Mouse (Mus musculus): ENCODE results near the gene Ap1s1.
A peak's percentile ranks its signal among the peaks of the same experiment; 100 is the strongest.

The Ap1s1 gene

DNA sequence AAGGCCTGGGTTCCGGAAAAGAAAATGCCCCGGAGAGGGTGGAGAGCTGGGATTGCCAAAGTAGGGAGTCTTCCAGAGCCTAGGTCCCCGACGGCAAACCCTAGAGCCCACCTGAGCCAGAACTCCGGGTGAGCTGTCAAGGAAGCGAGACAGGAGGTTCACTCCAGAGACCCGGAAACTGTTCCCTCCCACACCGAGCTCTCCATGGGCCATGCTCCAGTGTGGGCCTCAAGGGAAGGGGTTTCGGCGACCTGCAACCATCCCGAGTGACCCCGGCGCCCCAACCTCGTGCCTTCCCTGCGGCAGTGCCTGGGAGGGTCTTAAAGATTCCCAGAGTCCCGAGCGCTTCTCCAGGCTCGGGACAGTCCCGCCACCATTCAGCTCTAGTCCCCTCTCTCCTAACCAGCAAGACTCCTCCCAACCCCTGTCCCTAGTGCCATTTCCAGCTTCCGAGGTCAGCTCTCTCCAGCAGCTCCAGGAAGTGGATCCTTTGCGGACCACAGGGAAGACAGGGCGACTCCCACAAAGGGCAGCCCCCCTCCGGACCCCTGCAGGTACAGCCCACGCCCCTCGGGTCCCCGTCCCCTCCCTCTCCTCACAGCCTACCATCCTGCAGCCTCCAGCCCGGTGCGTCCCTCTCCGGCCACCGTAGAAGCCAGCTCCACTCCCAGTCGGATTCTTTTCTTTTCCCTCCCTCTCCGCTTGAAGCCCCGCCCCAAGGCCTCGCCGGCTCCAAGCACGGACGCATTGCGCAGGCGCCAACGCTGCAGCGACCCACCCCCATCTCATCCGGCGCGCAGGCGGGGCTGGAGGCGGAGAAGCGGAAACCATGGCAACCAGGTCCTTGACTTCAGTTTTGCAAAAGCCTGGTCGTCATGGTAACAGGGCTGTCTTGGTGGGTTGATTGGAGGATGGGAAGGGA is at the start of gene Ap1s1:
TSS of gene Ap1s1 (minus strand) at position 734 of the 922 bp plus-strand sequence.
- peak; percentile 98 for DNase-seq (ENCODE audit: low read depth, low spot score)

DNA sequence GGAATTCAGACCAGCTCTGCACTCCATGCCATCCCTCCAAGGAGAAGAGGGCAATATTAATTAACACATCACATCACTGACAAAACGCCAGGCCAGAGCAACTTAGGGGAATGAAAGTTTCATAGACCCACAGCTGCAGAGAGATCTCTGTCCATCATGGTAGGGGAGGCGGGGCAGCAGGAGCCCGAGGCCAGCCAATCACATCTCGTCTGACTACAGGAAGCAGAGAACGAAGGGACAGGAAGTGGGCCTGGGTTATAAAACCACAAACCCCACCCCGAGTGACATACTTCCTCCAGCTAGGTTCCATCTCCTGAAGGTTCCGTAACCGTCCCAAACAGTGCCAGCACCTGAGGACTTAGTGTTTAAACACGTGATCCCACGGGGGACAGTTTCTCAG is 49.2 kb upstream of the Ap1s1 start:
- DNase-seq (ENCODE audit: low read depth, low spot score): no peak

DNA sequence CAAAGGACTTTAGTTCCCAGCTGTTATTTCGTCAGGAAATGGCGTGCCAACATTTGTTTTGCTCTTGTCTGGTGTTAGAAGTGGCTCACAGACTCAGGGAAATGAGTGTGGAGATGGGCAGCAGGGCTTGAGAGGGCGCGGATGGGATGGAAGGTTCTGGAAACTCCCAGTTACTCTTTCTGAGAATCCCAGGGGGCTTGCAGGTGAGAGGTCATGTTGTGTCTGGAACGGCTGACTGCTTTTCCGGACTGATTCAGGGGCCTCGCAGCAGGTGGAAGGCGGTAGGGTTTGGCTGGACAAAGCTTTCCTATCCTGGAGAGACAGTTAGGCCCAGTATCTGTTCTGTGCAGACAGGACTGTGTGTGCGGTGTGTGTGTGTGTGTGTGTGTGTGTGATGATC is 47.8 kb upstream of the Ap1s1 start:
- no peak for DNase-seq (ENCODE audit: low read depth, low spot score)

GRCm38 (mm10) chr5:137091560-137091959 is 45.6 kb upstream of the Ap1s1 start:
- no peak for DNase-seq (ENCODE audit: low read depth, low spot score)

GRCm38 (mm10) chr5:137090870-137091269 is 44.9 kb upstream of the Ap1s1 start:
- no peak for DNase-seq (ENCODE audit: low read depth, low spot score)

- DNase-seq (ENCODE audit: low read depth, low spot score): no peak
These were observed 41.5 kb upstream of the Ap1s1 start for GRCm38 (mm10) chr5:137087410-137087809.

- DNase-seq (ENCODE audit: low read depth, low spot score): no peak
These were observed 39.8 kb upstream of the Ap1s1 start for GRCm38 (mm10) chr5:137085731-137086130.

DNA sequence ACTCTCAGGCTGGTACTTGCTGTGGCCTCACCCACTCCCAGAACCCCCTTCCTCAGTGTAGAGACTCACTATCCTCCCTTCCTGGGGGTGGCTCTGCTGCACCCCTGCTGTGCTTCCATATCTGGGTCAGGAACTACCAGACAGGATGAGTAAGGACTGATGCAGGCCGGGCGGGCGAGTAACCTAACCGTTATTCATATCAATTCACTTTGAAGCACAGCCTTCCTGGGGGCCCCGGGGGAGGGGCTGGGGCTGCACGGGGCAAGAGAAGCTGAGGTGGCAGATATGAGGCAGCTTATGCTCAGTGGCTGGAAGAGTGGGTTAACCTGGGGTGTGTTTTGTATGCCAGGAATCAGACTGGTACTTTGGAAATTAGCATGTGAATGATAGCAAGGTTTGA is 39.1 kb upstream of the Ap1s1 start:
- DNase-seq (ENCODE audit: low read depth, low spot score): no peak

DNA sequence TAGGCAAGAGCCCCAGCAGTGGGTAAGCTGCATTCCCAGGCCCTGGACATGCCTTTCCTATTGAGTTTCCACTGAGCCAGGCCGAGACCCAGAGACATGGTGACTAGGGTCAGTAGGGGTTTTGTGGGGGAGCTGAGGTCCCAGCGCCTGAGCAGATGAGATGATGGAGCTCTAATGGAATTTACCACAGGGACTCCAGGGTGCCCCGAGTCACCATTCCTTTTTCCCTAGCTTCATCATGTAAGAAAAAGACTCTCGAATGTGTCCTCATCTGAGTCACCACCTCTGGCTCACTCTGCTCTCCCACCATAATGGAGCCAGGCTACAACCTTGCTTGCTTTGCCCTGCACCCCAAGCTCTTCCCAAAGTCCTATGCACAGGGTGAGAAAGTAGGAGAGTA is 37.1 kb upstream of the Ap1s1 start:
- peak; percentile 73 for DNase-seq (ENCODE audit: low read depth, low spot score)

DNA sequence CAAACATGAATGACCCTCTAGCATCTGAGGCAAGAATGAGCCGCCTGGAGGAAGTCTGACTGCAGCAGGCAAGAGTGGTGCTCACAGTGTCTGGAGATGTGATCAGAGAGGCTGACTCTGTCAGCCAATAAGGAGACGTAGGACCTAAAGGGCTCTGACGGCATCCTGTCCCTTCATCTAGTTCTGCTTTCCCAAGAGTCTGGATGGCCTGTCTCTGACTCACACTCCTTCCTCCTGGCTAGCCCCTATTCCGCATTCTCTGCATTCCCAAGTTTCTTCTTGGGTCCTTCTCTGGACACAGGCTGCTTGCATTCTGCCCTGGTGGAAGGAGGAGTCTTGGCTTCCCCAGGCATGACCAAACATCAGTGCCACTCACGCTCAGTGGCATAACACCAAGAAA is 33.9 kb upstream of the Ap1s1 start:
- peak; percentile 100 for DNase-seq (ENCODE audit: low read depth, low spot score)

GRCm38 (mm10) chr5:137078616-137079015 is 32.7 kb upstream of the Ap1s1 start:
- DNase-seq (ENCODE audit: low read depth, low spot score): peak; percentile 92

GRCm38 (mm10) chr5:137078041-137078440 is 32.1 kb upstream of the Ap1s1 start:
- peak; percentile 44 for DNase-seq (ENCODE audit: low read depth, low spot score)

- DNase-seq (ENCODE audit: low read depth, low spot score): peak; percentile 56
These were observed 31.3 kb upstream of the Ap1s1 start for GRCm38 (mm10) chr5:137077187-137077586.

- peak; percentile 78 for DNase-seq (ENCODE audit: low read depth, low spot score)
These were observed 30.4 kb upstream of the Ap1s1 start for GRCm38 (mm10) chr5:137076191-137076930.

DNA sequence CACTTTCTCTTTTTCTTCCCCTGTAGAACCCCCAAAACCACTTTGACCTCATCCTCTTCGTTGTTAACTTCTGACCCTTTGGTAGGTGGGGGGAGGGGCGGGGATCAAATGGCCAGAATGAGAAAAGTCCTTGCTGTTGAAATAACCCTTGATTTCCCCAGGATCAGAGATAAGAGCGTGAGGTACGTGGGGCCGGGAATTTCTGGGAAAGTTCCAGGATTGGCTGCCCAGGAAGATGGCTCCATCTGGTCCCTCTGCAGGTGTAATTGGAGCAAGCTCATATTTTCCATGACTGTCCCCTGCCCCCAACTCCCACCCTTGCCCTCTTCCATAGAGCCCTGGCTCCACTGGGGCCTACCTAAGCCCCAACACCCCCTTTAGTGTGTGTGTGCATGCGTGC is 29.8 kb upstream of the Ap1s1 start:
- no peak for DNase-seq (ENCODE audit: low read depth, low spot score)

DNA sequence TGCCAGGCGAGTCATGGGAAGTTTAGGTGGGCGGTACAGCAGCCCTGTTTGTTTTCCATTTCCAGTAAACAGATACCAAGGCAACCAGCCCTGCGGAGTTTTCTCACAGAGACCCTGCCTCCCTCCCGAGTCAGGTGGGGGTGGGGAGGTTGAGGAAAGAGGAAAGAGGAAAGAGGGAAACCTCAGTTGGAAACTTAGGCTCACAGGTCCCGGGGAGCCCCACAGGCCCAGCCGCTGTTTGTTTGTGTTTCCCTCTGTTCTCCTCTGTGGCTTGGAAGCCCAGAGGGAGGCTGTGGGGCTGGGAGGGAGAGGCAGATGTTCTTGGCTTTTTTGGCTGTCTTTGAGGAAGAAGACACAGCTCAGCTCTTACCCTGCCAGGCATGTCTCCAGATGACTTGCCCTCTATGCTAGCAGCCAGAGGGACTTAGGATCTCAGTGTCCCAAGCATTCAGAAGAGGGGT is 28.3 kb upstream of the Ap1s1 start:
- DNase-seq (ENCODE audit: low read depth, low spot score): peak; percentile 60

- DNase-seq (ENCODE audit: low read depth, low spot score): no peak
These were observed 27.2 kb upstream of the Ap1s1 start for GRCm38 (mm10) chr5:137073141-137073540.

DNA sequence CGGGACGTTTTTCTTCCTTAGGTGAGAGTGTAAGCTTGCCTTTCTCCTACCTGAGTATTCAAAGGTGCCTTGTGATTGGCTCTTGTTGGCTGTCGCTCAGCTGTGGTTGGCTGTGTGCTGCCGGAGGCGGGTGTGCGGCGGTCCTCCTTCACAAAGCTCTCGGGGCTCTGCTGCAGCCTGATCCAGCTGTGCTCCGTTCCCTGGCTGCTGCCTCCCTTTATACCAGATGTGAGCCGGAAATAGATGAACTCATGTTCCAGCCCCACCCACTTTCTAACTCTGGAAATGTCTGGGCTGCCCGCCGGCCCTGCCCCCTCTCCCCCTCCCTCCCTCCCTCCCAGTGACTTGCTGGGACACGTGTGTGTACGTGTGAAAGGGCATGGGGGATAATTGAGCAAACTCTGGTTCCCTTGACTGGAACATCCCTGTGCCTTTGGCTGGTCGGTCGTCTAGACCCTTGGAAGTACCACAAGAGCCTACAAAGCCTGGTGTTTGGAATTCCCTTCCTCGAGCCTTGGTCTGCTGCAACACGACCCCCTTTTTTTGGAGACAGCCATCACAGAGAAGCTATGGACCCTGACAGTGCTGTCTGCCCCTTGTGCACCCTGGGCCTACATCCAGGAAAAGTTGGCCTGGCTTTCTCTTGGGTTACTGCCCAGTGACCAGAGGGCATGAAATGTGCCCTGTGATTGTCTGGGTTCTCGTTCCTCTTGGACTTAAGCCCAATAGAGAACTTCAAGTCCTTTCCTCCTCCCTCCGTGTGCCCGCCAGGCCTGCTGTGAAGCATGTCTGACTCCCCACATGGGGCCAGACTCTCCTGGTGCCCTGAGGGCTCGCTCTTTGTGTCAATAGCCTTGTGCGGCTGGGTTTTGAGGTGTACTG is 26.4 kb upstream of the Ap1s1 start, which contains the start of gene Serpine1:
TSS of gene Serpine1 (minus strand) at position 190 of the 882 bp plus-strand sequence.
- peak; percentile 99 for DNase-seq (ENCODE audit: low read depth, low spot score)

DNA sequence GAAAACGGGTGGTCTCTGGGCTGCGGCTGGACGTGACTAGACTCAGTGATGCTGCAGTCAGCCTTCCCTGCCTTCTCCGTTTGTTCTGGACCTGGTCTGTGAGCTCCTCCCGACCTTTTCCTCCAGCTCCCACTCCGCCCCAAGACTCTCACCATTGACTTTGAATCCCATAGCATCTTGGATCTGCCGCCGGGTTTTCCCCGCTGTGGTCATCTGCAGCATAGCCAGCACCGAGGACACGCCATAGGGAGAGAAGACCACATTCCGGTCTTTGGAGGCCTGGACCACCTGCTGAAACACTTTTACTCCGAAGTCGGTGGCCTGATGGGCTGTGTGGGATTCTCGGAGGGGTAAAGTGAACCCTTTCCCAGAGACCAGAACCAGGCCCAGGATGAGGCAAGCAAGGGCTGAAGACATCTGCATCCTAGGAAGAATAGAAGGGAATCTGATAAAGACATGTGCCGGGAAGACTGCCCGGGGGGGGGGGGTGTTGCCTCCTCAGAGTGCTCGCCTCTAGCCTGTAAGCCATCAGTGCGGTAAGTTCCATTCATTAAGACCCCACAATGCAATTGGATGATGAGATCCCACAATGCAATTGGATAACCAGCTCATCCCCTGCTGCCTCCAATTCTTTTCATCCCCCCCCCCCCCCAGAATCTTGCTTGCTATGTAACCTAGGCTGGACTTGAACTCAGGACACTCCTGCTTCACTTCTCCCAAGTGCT is 25.1 kb upstream of the Ap1s1 start:
- DNase-seq (ENCODE audit: low read depth, low spot score): peak; percentile 70

DNA sequence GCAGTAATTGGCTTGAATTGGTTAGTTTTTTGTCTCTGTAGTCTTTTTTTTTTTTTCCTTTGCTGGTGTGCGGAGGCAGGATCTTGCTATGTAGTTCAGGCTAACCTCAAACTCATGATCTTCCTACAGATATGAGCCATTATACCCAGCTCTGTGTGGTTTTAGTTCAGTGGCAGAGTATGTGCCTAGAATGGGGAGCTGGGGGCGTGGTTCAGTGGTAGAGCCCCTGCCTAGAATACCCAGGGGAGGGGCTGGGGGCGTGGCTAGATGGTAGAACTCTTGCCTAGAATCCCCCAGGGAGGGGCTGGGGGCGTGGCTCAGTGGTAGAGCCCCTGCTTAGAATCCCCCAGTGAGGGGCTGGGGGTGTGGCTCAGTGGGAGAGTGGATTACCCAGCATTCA is 22.8 kb upstream of the Ap1s1 start:
- no peak for DNase-seq (ENCODE audit: low read depth, low spot score)

GRCm38 (mm10) chr5:137065923-137066322 is 20.0 kb upstream of the Ap1s1 start:
- DNase-seq (ENCODE audit: low read depth, low spot score): peak; percentile 55

Data from 3T3-L1 (cell line).